Mouse (Mus musculus): ENCODE measurements at regions not wholly inside any gene's neighbourhood (a gene's known extent, or its start where the extent isn't known, plus 50 kb on each side); places are given as distances from the start of the nearest gene placed in this dataset.

GRCm38 (mm10) chr2:75425384-75425783 lies 233.7 kb upstream of the Hnrnpa3 start:
- no peaks in the 10 kb centered on the region for H3K4me1 ChIP-seq (ENCODE audit: control insufficient read depth in 1 of 2, insufficient read depth in 2 of 2, low read length in 2 of 2)
- no peak overlapping the region for H3K9ac ChIP-seq (ENCODE audit: control insufficient read depth, low read depth, low read length, poor library complexity, severe bottlenecking)
- no peaks in the 10 kb centered on the region for H3K79me2 ChIP-seq (ENCODE audit: control insufficient read depth, insufficient read depth, low read length, poor library complexity)
- no peak for DNase-seq (ENCODE audit: low read depth, low spot score)
- TF ChIP-seq USF1 (IDR thresholded peaks at IDR 0.05; ENCODE audit: low read depth, low read length) (no peak), MAZ (IDR thresholded peaks at IDR 0.05; ENCODE audit: low read depth, low read length) (no peak), GABPA (IDR thresholded peaks at IDR 0.05; ENCODE audit: low read depth, low read length) (no peak), ZC3H11A (IDR thresholded peaks at IDR 0.05; ENCODE audit: low read depth, low read length) (no peak), MAFK (IDR thresholded peaks at IDR 0.05; ENCODE audit: borderline replicate concordance, low read depth, low read length) (no peak), CHD1 (IDR thresholded peaks at IDR 0.05; ENCODE audit: low read depth, low read length) (no peak), TAL1 (IDR thresholded peaks at IDR 0.05; ENCODE audit: low read length) (no peak), MYC (IDR thresholded peaks at IDR 0.05; ENCODE audit: low read depth, low read length) (no peak), E2F4 (IDR thresholded peaks at IDR 0.05; ENCODE audit: borderline replicate concordance, low read depth, low read length) (no peak), CTCF (IDR thresholded peaks at IDR 0.05 in 2 of 3, conservative IDR thresholded peaks at IDR 0.05 in 1 of 3; ENCODE audit: control insufficient read depth in 1 of 3, insufficient read depth in 1 of 3, low read depth in 2 of 3, low read length in 3 of 3, poor library complexity in 1 of 3, severe bottlenecking in 1 of 3) (no peak), POLR2AphosphoS5 (IDR thresholded peaks at IDR 0.05; ENCODE audit: borderline replicate concordance, low read depth, low read length) (no peak), NRF1 (IDR thresholded peaks at IDR 0.05; ENCODE audit: insufficient read depth, low read depth, low read length, poor library complexity, severe bottlenecking) (no peak), NELFE (IDR thresholded peaks at IDR 0.05; ENCODE audit: low read depth, low read length) (no peak), CHD2 (IDR thresholded peaks at IDR 0.05; ENCODE audit: low read length) (no peak), KAT2A (conservative IDR thresholded peaks at IDR 0.05; ENCODE audit: low read depth, low read length) (no peak), ETS1 (IDR thresholded peaks at IDR 0.05; ENCODE audit: low read depth, low read length) (no peak)
- no peak overlapping the region for H3K27ac ChIP-seq (ENCODE audit: control insufficient read depth, low read depth, low read length)
- H3K27me3 ChIP-seq (ENCODE audit: control insufficient read depth in 1 of 2, insufficient read depth in 2 of 2, low read length in 2 of 2): peaks cover 6 to 10% of the 10 kb centered on the region in 2 experiments
- no peaks in the 10 kb centered on the region for H3K36me3 ChIP-seq (ENCODE audit: control insufficient read depth in 1 of 2, insufficient read depth in 2 of 2, low read length in 2 of 2)
- no peak overlapping the region for H3K4me3 ChIP-seq (ENCODE audit: control insufficient read depth in 1 of 2, insufficient read depth in 1 of 2, low read depth in 2 of 2, low read length in 2 of 2)
- H3K9me3 ChIP-seq (replicated peaks; ENCODE audit: insufficient read depth, low read length): no peaks in the 10 kb centered on the region

GRCm38 (mm10) chr2:75425791-75426190 lies 233.3 kb upstream of the Hnrnpa3 start:
- peaks cover 6 to 10% of the 10 kb centered on the region in 2 experiments for H3K27me3 ChIP-seq (ENCODE audit: control insufficient read depth in 1 of 2, insufficient read depth in 2 of 2, low read length in 2 of 2)
- no peak for TF ChIP-seq ZNF384 (IDR thresholded peaks at IDR 0.05; ENCODE audit: low read depth, low read length)
- no peak for TF ChIP-seq TAL1 (IDR thresholded peaks at IDR 0.05; ENCODE audit: low read length)
- no peak for TF ChIP-seq ELF1 (IDR thresholded peaks at IDR 0.05; ENCODE audit: low read depth, low read length)
- no peak for TF ChIP-seq GATA1 (IDR thresholded peaks at IDR 0.05; ENCODE audit: low read depth, low read length)
- TF ChIP-seq USF1 (IDR thresholded peaks at IDR 0.05; ENCODE audit: low read depth, low read length): no peak
- no peak for DNase-seq (ENCODE audit: low read depth, low spot score)
- H3K27ac ChIP-seq (ENCODE audit: control insufficient read depth, low read depth, low read length): no peak overlapping the region
- H3K4me3 ChIP-seq (ENCODE audit: control insufficient read depth in 1 of 2, insufficient read depth in 1 of 2, low read depth in 2 of 2, low read length in 2 of 2): no peak overlapping the region
- H3K36me3 ChIP-seq (ENCODE audit: control insufficient read depth in 1 of 2, insufficient read depth in 2 of 2, low read length in 2 of 2): no peaks in the 10 kb centered on the region
- H3K4me1 ChIP-seq (ENCODE audit: control insufficient read depth in 1 of 2, insufficient read depth in 2 of 2, low read length in 2 of 2): no peaks in the 10 kb centered on the region
- no peaks in the 10 kb centered on the region for H3K9me3 ChIP-seq (replicated peaks; ENCODE audit: insufficient read depth, low read length)
- no peaks in the 10 kb centered on the region for H3K79me2 ChIP-seq (ENCODE audit: control insufficient read depth, insufficient read depth, low read length, poor library complexity)
- H3K9ac ChIP-seq (ENCODE audit: control insufficient read depth, low read depth, low read length, poor library complexity, severe bottlenecking): no peak overlapping the region

Measured in MEL (cell line).